Mouse (Mus musculus): ENCODE results near the gene Pih1d1.

- TF ChIP-seq SMC3 (IDR thresholded peaks at IDR 0.05; ENCODE audit: low read depth, low read length) (no peak), CTCF (conservative IDR thresholded peaks at IDR 0.05 in 1 of 2, IDR thresholded peaks at IDR 0.05 in 1 of 2; ENCODE audit: low read depth in 2 of 2, low read length in 2 of 2) (no peak), USF1 (IDR thresholded peaks at IDR 0.05; ENCODE audit: low read depth, low read length) (no peak), POLR2AphosphoS2 (IDR thresholded peaks at IDR 0.05; ENCODE audit: low read depth, low read length) (no peak), UBTF (IDR thresholded peaks at IDR 0.05; ENCODE audit: low read depth, low read length) (no peak), NRF1 (IDR thresholded peaks at IDR 0.05; ENCODE audit: low read depth, low read length) (no peak), ZC3H11A (IDR thresholded peaks at IDR 0.05; ENCODE audit: low read depth, low read length) (no peak), JUND (conservative IDR thresholded peaks at IDR 0.05; ENCODE audit: low read depth, low read length) (no peak), MAX (IDR thresholded peaks at IDR 0.05; ENCODE audit: low read length) (no peak)
Measured at GRCm38 (mm10) chr7:45160316-45160800, 6.3 kb downstream of the Pih1d1 start.
